Mouse (Mus musculus): ENCODE measurements around the gene Nmu. TPM values are rescaled to one million over a fixed set of nuclear protein-coding genes. Genes with fewer than 3 reads are reported as not detected.

The Nmu gene
- total and polyA plus RNA-seq, 3 experiments, result not detected

GRCm38 (mm10) chr5:76305616-76306015 lies 58.0 kb downstream of the Nmu start:
- H3K27me3 ChIP-seq (ENCODE audit: insufficient read depth, low read length), result peaks cover 8% of the 10 kb centered on the region
- peaks cover 14% of the 10 kb centered on the region for H3K4me1 ChIP-seq (ENCODE audit: insufficient read depth, low read depth, low read length)
- TF ChIP-seq GATA1 (IDR thresholded peaks at IDR 0.05; ENCODE audit: borderline replicate concordance, low read length) (no peak), CTCF (IDR thresholded peaks at IDR 0.05; ENCODE audit: low read depth, low read length) (no peak), GATA2 (IDR thresholded peaks at IDR 0.05; ENCODE audit: borderline replicate concordance, low read depth, low read length) (no peak), TAL1 (conservative IDR thresholded peaks at IDR 0.05; ENCODE audit: low read depth, low read length) (no peak), POLR2AphosphoS5 (IDR thresholded peaks at IDR 0.05; ENCODE audit: insufficient replicate concordance, low read depth, low read length) (no peak)
- no peaks in the 10 kb centered on the region for H3K9me3 ChIP-seq (replicated peaks)
- DNase-seq (ENCODE audit: low spot score) (no peak), ATAC-seq (ENCODE audit: extremely low read depth, insufficient number of reproducible peaks, low FRiP score, poor library complexity, severe bottlenecking) (no peak)
- H3K4me3 ChIP-seq (ENCODE audit: low read depth, low read length), result no peak overlapping the region
- peaks cover 5% of the 10 kb centered on the region for H3K36me3 ChIP-seq (replicated peaks)

- ATAC-seq (ENCODE audit: extremely low read depth, insufficient number of reproducible peaks, low FRiP score, poor library complexity, severe bottlenecking) (no peak), DNase-seq (ENCODE audit: low spot score) (peak; percentile 83)
- Histone ChIP-seq H3K27me3 (ENCODE audit: insufficient read depth, low read length) (peaks cover 3% of the 10 kb centered on the region; the same call in 1 of the 2 replicates), H3K4me1 (ENCODE audit: insufficient read depth, low read depth, low read length) (peaks cover 14% of the 10 kb centered on the region), H3K9me3 (replicated peaks) (no peaks in the 10 kb centered on the region), H3K4me3 (ENCODE audit: low read depth, low read length) (peak within 1 kb of the TSS; percentile 92), H3K36me3 (replicated peaks) (peaks cover 5% of the 10 kb centered on the region)
- no peak for TF ChIP-seq GATA2 (IDR thresholded peaks at IDR 0.05; ENCODE audit: borderline replicate concordance, low read depth, low read length)
- TF ChIP-seq CTCF (IDR thresholded peaks at IDR 0.05; ENCODE audit: low read depth, low read length), result no peak
- no peak for TF ChIP-seq GATA1 (IDR thresholded peaks at IDR 0.05; ENCODE audit: borderline replicate concordance, low read length)
- TF ChIP-seq POLR2AphosphoS5 (IDR thresholded peaks at IDR 0.05; ENCODE audit: insufficient replicate concordance, low read depth, low read length), result no peak
- TF ChIP-seq TAL1 (conservative IDR thresholded peaks at IDR 0.05; ENCODE audit: low read depth, low read length), result no peak
Observed at GRCm38 (mm10) chr5:76304452-76305341, 58.9 kb downstream of the Nmu start, which contains the start of gene Clock. Gene Clock, minus strand, starts transcription at chr5:76304792.

GRCm38 (mm10) chr5:76303745-76304451 lies 59.7 kb downstream of the Nmu start:
- H3K4me3 ChIP-seq (ENCODE audit: low read depth, low read length), result peak overlapping the region; percentile 92
- H3K27me3 ChIP-seq (ENCODE audit: insufficient read depth, low read length), result no peaks in the 10 kb centered on the region
- TF ChIP-seq GATA2 (IDR thresholded peaks at IDR 0.05; ENCODE audit: borderline replicate concordance, low read depth, low read length), result no peak
- no peak for TF ChIP-seq POLR2AphosphoS5 (IDR thresholded peaks at IDR 0.05; ENCODE audit: insufficient replicate concordance, low read depth, low read length)
- TF ChIP-seq TAL1 (conservative IDR thresholded peaks at IDR 0.05; ENCODE audit: low read depth, low read length), result no peak
- no peak for TF ChIP-seq GATA1 (IDR thresholded peaks at IDR 0.05; ENCODE audit: borderline replicate concordance, low read length)
- no peak for TF ChIP-seq CTCF (IDR thresholded peaks at IDR 0.05; ENCODE audit: low read depth, low read length)
- H3K9me3 ChIP-seq (replicated peaks), result no peaks in the 10 kb centered on the region
- peaks cover 7% of the 10 kb centered on the region for H3K36me3 ChIP-seq (replicated peaks)
- DNase-seq (ENCODE audit: low spot score) (peak; percentile 78), ATAC-seq (ENCODE audit: extremely low read depth, insufficient number of reproducible peaks, low FRiP score, poor library complexity, severe bottlenecking) (peak; percentile 25; the same call in 1 of the 2 replicates)
- H3K4me1 ChIP-seq (ENCODE audit: insufficient read depth, low read depth, low read length), result peaks cover 14% of the 10 kb centered on the region

- Histone ChIP-seq H3K9me3 (replicated peaks) (no peaks in the 10 kb centered on the region), H3K4me1 (ENCODE audit: insufficient read depth, low read depth, low read length) (peaks cover 14% of the 10 kb centered on the region), H3K36me3 (replicated peaks) (peaks cover 7% of the 10 kb centered on the region), H3K4me3 (ENCODE audit: low read depth, low read length) (peak overlapping the region; percentile 92), H3K27me3 (ENCODE audit: insufficient read depth, low read length) (no peaks in the 10 kb centered on the region)
- ATAC-seq (ENCODE audit: extremely low read depth, insufficient number of reproducible peaks, low FRiP score, poor library complexity, severe bottlenecking), result no peak
- peak; percentile 3 for DNase-seq (ENCODE audit: low spot score)
- TF ChIP-seq POLR2AphosphoS5 (IDR thresholded peaks at IDR 0.05; ENCODE audit: insufficient replicate concordance, low read depth, low read length), result no peak
- no peak for TF ChIP-seq GATA1 (IDR thresholded peaks at IDR 0.05; ENCODE audit: borderline replicate concordance, low read length)
- TF ChIP-seq CTCF (IDR thresholded peaks at IDR 0.05; ENCODE audit: low read depth, low read length), result no peak
- TF ChIP-seq TAL1 (conservative IDR thresholded peaks at IDR 0.05; ENCODE audit: low read depth, low read length), result no peak
- no peak for TF ChIP-seq GATA2 (IDR thresholded peaks at IDR 0.05; ENCODE audit: borderline replicate concordance, low read depth, low read length)
Observed at GRCm38 (mm10) chr5:76303379-76303744, 60.2 kb downstream of the Nmu start.

GRCm38 (mm10) chr5:76302009-76302408 lies 61.6 kb downstream of the Nmu start:
- no peak for ATAC-seq (ENCODE audit: extremely low read depth, insufficient number of reproducible peaks, low FRiP score, poor library complexity, severe bottlenecking)
- H3K27me3 ChIP-seq (ENCODE audit: insufficient read depth, low read length), result no peaks in the 10 kb centered on the region
- peaks cover 10% of the 10 kb centered on the region for H3K36me3 ChIP-seq (replicated peaks)
- no peak for TF ChIP-seq GATA2 (IDR thresholded peaks at IDR 0.05; ENCODE audit: borderline replicate concordance, low read depth, low read length)
- TF ChIP-seq CTCF (IDR thresholded peaks at IDR 0.05; ENCODE audit: low read depth, low read length), result no peak
- H3K4me1 ChIP-seq (ENCODE audit: insufficient read depth, low read depth, low read length), result peaks cover 14% of the 10 kb centered on the region
- H3K4me3 ChIP-seq (ENCODE audit: low read depth, low read length), result no peak overlapping the region
- H3K9me3 ChIP-seq (replicated peaks), result no peaks in the 10 kb centered on the region
- no peak for DNase-seq (ENCODE audit: low spot score)

- TF ChIP-seq POLR2AphosphoS5 (IDR thresholded peaks at IDR 0.05; ENCODE audit: insufficient replicate concordance, low read depth, low read length), result no peak
- TF ChIP-seq GATA2 (IDR thresholded peaks at IDR 0.05; ENCODE audit: borderline replicate concordance, low read depth, low read length), result no peak
- no peak for TF ChIP-seq CTCF (IDR thresholded peaks at IDR 0.05; ENCODE audit: low read depth, low read length)
- no peak for TF ChIP-seq GATA1 (IDR thresholded peaks at IDR 0.05; ENCODE audit: borderline replicate concordance, low read length)
- no peak for TF ChIP-seq TAL1 (conservative IDR thresholded peaks at IDR 0.05; ENCODE audit: low read depth, low read length)
- no peak for DNase-seq (ENCODE audit: low spot score)
- no peak for ATAC-seq (ENCODE audit: extremely low read depth, insufficient number of reproducible peaks, low FRiP score, poor library complexity, severe bottlenecking)
Observed at GRCm38 (mm10) chr5:76289234-76289691, 74.3 kb downstream of the Nmu start.

More at GRCm38 (mm10) chr5:76289234-76289691, 74.3 kb downstream of the Nmu start:
- Histone ChIP-seq H3K4me3 (ENCODE audit: low read depth, low read length) (no peak overlapping the region), H3K4me1 (ENCODE audit: insufficient read depth, low read depth, low read length) (peaks cover 16% of the 10 kb centered on the region; the same call in 1 of the 2 replicates), H3K36me3 (replicated peaks) (peaks cover 21% of the 10 kb centered on the region), H3K27me3 (ENCODE audit: insufficient read depth, low read length) (no peaks in the 10 kb centered on the region), H3K9me3 (replicated peaks) (no peaks in the 10 kb centered on the region)

Data from G1E (cell line).